Mouse (Mus musculus) right cerebral cortex, adult 2 months (tissue): Measurements from ENCODE around the gene Cald1.

Experiments
- DNase-seq, 2 experiments: peaks; one replicate each; pipeline ENCODE4 v3.0.0; 2021 to 2022; ENCODE audit warnings: low spot score in 2 of 2

Gene Cald1

GRCm38 (mm10) chr6:34754448-34754847 lies 156.1 kb downstream of the Cald1 start:
- peak; percentile 66 to 76 for DNase-seq

GRCm38 (mm10) chr6:34758340-34758739 lies 160.0 kb downstream of the Cald1 start:
- no peak for DNase-seq

- peak; percentile 41 to 59 for DNase-seq
These were observed 161.7 kb downstream of the Cald1 start for GRCm38 (mm10) chr6:34760023-34760422.

- DNase-seq = no peak
These were observed 167.4 kb downstream of the Cald1 start for GRCm38 (mm10) chr6:34765721-34766120.

DNA sequence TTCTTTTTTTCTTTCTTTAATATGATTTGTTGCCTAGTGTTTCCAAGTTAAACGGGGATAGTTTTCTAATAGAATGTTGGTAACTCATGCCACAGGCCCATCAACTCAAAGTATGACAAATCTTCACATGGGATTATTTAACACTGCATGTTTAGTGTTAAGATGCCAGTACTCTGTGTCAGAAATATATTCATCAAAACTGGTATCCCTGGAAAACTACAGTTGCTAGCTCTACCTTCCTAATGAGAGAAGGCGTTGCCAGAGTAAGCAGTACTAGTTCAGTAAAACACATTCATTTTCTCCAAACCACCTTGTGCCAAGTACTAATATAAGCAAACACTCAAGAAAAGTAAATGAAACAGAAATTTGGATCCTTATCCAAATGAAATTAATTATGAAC lies 171.7 kb downstream of the Cald1 start:
- no peak for DNase-seq

- DNase-seq = no peak
These were observed 172.2 kb downstream of the Cald1 start for GRCm38 (mm10) chr6:34770491-34770890.

GRCm38 (mm10) chr6:34776396-34776795 lies 178.1 kb downstream of the Cald1 start:
- DNase-seq = no peak

DNA sequence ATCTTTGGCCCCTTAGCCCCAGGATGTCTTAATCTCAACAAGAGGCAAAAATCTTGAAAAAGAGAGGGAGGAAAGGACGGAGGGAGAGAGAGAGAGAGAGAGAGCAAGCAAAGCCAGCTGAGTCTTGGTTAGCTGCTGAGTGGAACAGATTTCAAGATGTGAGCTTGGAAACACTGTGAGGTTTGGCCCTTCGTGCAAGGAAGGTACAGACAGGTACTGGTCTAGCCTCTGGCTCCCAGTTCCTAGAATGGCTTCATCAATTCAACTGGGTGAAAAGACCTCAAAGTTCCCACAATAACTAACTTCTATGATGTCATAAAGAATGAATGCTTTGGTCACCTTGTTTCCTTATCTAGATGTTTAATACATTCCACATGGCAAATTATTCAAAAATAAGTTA lies 178.8 kb downstream of the Cald1 start:
- DNase-seq = no peak

DNA sequence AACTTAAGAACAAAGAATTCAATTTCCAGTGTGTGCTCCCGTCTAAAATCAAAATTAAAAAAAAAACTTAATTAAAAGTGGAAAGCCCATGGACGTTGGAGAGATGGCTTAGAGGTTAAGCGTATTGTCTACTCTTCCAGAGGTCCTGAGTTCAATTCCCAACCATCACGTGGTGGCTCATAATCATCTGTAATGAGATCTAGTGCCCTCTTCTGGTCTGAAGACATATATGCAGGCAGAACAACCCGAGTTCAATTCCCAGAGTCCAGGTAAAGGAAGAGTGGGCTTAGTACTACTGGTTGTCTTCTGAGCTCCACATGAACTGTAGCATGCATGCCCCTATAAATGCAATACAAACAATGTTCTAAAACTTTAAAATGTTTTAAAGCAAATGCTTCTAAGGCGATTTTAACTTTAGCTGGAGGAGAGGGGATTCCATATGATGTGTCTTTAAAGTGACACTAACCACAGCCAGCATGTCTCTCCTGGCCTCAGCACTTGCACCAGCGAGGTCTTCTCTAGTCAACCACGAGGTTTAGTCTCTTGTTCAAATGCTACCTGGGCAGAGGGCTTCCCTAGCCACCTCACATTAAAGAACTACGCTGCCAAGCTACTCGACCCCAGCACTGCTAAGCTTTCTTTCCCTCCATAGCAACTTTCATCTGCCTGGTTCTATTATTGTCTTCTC lies 179.8 kb downstream of the Cald1 start:
- no peak for DNase-seq

GRCm38 (mm10) chr6:34780231-34780942 lies 182.1 kb downstream of the Cald1 start, which contains the start of gene Agbl3:
Agbl3 (plus strand) TSS chr6:34780432.
- DNase-seq = peak; percentile 91 to 95

GRCm38 (mm10) chr6:34780943-34781289 lies 182.6 kb downstream of the Cald1 start:
- no peak for DNase-seq

DNA sequence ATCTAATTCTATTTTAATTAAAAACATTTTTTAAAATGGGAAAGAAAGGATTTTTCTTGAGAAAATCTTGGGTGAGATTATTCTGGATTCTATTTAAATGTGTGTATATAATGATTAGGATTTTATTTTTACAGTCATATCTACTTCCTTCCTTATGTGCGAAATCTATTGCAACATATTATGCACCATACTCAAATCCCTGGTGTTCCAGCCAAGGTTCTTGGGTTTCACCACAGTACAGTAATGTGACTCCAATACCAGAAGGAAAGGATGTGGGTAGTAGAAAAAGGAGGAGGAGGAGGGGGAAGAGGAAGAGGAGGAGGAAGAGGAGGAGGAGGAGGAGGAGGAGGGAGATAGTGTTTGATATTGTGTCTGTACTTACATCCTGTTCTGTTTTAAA lies 184.2 kb downstream of the Cald1 start:
- no peak for DNase-seq

DNA sequence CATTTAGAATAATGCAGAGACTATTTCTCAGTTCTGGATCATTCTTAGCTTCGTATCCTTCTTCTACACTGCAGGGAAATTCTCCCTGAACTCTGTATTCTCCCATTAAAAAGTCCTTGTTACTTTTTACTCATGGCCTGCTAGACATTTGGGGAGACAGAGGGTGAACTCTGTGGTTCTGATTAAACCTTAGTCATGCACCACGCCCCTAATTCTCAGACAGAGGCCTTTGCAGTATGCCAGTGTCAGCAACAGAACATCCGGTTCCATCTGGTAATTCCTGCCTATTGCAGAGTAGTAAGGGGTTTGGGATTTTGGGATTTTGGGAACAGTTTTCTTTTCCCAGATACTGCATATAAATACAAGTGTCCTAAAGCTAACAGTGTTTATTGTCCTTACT lies 198.6 kb downstream of the Cald1 start:
- no peak for DNase-seq

GRCm38 (mm10) chr6:34797887-34798286 lies 199.6 kb downstream of the Cald1 start:
- no peak for DNase-seq

- no peak for DNase-seq
These were observed 207.3 kb downstream of the Cald1 start for GRCm38 (mm10) chr6:34805582-34805981.

- DNase-seq = no peak
These were observed 212.4 kb downstream of the Cald1 start for GRCm38 (mm10) chr6:34810651-34811050.

DNA sequence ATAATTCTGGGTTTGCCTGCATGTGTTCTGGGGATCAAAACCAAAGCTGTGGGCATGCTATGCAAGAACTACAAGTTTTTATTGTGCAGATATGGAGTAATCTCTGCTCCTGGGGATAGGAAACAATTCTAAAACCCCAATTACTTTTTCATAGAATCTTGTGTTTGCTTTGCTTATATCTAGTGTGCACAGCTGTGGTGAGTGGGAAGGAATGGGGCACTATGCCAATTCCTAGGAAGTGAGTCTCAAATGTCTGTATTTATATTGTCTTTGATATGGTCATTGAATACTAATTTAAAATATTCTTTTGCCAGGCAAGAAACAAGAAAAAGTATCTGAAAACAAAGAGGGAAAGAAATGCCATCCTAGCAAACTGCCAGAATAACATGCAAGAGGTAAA lies 226.1 kb downstream of the Cald1 start:
- DNase-seq = peak; percentile 56 to 59
